Mouse (Mus musculus): ENCODE measurements around the gene Pgm1. TPM values are rescaled to one million over a fixed set of nuclear protein-coding genes. Genes with fewer than 3 reads are reported as not detected.

Pgm1 gene
- polyA plus RNA-seq, 1 experiment from 2014 or later = 30.8 TPM

DNA sequence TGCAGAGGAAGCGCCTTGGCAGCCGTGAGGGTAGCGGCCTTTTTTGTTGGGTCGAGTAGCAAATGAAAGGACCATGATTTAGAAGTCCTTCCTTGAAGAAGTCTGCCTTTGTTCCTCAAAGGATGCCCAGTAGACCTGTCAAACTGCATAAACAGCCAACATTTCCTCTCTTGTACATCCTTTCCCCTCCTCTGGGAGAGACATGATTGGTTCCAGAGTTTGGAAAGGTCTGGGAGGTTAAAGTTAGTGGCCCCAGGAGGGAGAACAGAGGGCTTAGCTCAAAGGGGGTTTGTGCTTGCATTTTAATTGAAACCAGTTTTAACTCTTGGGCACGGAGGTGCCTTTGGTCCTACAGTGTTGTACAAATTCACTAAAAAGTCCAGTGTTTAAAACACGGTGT is 37.3 kb downstream of the Pgm1 start:
- H3K4me1 ChIP-seq = no peaks in the 10 kb centered on the region
- no peak overlapping the region for H3K9ac ChIP-seq
- no peak overlapping the region for H3K4me2 ChIP-seq
- H3K9me3 ChIP-seq (replicated peaks) = no peaks in the 10 kb centered on the region
- WGBS = 86% methylated on average over 6 of the region's 6 CpGs
- H3K27me3 ChIP-seq = no peaks in the 10 kb centered on the region
- H3K36me3 ChIP-seq (ENCODE audit: poor library complexity, severe bottlenecking) = peaks cover 10% of the 10 kb centered on the region; the same call in 1 of the 2 replicates
- H3K27ac ChIP-seq = no peak overlapping the region
- no peak for ATAC-seq
- H3K4me3 ChIP-seq = no peak overlapping the region

DNA sequence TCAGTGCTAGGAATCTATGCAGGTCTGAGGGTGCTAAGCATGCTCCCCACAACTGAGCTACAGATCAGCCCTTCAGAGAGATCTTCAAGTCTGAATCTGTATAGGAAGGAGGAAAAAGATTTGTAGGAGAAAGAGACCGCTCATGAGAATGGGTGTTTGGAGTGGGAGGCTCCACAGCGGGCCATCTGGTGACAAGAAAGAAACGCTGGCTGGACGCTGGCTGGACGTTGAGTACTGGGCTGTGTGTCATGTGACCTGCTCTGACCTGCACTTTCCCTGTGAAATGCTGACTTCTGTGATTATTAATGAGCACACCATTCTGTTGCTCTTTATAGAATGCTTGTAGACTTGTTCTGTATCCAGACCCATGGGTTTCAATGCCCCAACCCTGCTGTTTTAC is 40.1 kb downstream of the Pgm1 start:
- Histone ChIP-seq H3K4me2 (no peak overlapping the region), H3K4me1 (no peaks in the 10 kb centered on the region), H3K4me3 (no peak overlapping the region), H3K36me3 (ENCODE audit: poor library complexity, severe bottlenecking) (0 out of 2 replicates have a peak, but pooled peaks cover 2% of the 10 kb centered on the region), H3K9me3 (replicated peaks) (no peaks in the 10 kb centered on the region), H3K27me3 (no peaks in the 10 kb centered on the region), H3K9ac (no peak overlapping the region), H3K27ac (no peak overlapping the region)
- ATAC-seq = no peak
- 69% methylated on average over 5 of the region's 5 CpGs for WGBS

DNA sequence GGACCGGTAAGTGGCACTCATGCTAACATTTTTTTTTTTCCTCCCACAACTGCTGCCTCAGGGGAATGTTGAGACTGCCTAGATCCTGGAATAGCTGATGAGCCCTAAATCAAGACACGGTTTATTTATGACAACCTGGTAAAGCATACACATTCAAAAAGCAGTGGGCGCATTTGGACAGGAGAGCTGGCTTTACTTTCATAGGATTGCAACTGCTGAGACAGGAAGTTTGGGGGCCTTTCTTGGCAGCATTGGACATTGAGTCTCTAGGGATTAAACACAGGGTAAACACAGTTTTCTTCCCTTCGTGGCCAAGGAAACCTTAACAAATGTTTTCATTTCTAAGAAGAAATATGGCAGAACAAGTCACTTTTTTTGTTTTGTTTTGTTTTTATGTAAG is 40.9 kb downstream of the Pgm1 start:
- Histone ChIP-seq H3K27me3 (no peaks in the 10 kb centered on the region), H3K27ac (no peak overlapping the region), H3K9me3 (replicated peaks) (no peaks in the 10 kb centered on the region), H3K4me3 (no peak overlapping the region), H3K4me1 (no peaks in the 10 kb centered on the region), H3K4me2 (no peak overlapping the region), H3K9ac (no peak overlapping the region), H3K36me3 (ENCODE audit: poor library complexity, severe bottlenecking) (no peaks in the 10 kb centered on the region)
- ATAC-seq = no peak
- WGBS = 85% methylated on average over 4 of the region's 4 CpGs

DNA sequence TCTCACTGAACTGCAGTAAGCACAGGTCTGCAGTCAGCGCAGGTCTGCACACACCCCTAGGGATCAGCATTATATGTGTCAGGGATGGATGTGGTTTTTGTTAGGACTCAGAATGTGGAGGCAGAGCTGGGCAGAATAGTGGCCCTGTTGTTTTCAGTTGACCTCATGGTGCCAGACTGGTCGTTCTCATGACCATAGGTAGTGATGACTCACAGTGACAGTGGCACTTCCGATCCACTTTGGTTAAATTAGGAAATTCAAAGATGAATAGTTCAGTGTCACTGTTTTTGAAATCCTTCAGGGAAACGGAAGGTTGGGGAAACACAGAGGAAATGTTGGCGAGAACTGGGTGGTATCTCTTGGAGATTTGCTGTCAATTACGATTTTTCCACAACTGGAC is 43.7 kb downstream of the Pgm1 start:
- Histone ChIP-seq H3K27me3 (no peaks in the 10 kb centered on the region), H3K36me3 (ENCODE audit: poor library complexity, severe bottlenecking) (no peaks in the 10 kb centered on the region), H3K9me3 (replicated peaks) (no peaks in the 10 kb centered on the region), H3K4me1 (no peaks in the 10 kb centered on the region), H3K4me3 (no peak overlapping the region), H3K9ac (no peak overlapping the region), H3K27ac (no peak overlapping the region), H3K4me2 (no peak overlapping the region)
- no peak for ATAC-seq
- 85% methylated on average over 6 of the region's 6 CpGs for WGBS

DNA sequence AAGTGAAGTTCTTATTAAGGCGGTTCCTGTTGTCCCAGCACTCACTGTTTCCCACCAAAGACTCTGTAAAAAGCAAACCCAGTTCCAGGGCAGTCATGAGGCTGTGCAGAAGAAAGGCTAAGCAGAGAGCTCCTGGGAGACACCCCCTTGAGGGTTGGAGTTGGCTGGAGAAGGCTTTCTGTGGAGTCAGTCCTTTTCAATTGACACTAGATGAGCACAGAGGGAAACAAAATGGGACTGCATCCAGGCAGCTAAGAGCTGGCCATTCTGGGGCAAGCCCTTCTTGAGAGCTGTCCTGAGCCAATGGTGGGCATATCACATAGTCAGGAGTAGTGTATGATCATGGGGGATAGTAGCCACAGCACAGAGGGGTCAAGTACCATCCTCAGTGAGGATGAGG is 44.7 kb downstream of the Pgm1 start:
- WGBS = 89% methylated on average over 1 of the region's 1 CpGs
- H3K9me3 ChIP-seq (replicated peaks) = no peaks in the 10 kb centered on the region
- no peaks in the 10 kb centered on the region for H3K27me3 ChIP-seq
- no peaks in the 10 kb centered on the region for H3K4me1 ChIP-seq
- H3K36me3 ChIP-seq (ENCODE audit: poor library complexity, severe bottlenecking) = no peaks in the 10 kb centered on the region
- no peak overlapping the region for H3K4me3 ChIP-seq
- H3K9ac ChIP-seq = no peak overlapping the region
- no peak overlapping the region for H3K4me2 ChIP-seq
- ATAC-seq = no peak
- no peak overlapping the region for H3K27ac ChIP-seq

DNA sequence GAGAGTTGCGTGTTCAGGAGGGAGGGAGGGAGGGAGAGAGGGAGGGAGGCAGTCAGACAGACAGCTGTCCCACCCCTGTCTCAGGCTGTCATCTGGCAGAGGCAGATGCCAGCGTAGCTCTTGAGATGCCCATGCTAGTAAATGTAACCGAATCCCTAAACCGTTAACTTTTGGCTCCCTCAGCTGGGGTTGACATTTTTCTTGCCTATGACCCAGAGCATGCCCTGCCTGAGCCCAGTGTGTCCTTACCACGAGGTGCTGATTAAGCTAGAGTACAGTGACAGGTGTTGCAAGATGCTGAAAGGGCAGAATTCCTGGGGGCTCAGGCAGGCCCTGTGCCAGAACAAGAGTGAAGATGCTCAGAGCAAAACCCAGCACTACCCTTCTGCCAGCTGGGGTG is 45.2 kb downstream of the Pgm1 start:
- no peak for ATAC-seq
- H3K4me2 ChIP-seq = no peak overlapping the region
- H3K27ac ChIP-seq = no peak overlapping the region
- H3K36me3 ChIP-seq (ENCODE audit: poor library complexity, severe bottlenecking) = no peaks in the 10 kb centered on the region
- no peak overlapping the region for H3K9ac ChIP-seq
- WGBS = 83% methylated on average over 5 of the region's 5 CpGs
- no peak overlapping the region for H3K4me3 ChIP-seq
- H3K4me1 ChIP-seq = no peaks in the 10 kb centered on the region
- H3K9me3 ChIP-seq (replicated peaks) = no peaks in the 10 kb centered on the region
- H3K27me3 ChIP-seq = no peaks in the 10 kb centered on the region

DNA sequence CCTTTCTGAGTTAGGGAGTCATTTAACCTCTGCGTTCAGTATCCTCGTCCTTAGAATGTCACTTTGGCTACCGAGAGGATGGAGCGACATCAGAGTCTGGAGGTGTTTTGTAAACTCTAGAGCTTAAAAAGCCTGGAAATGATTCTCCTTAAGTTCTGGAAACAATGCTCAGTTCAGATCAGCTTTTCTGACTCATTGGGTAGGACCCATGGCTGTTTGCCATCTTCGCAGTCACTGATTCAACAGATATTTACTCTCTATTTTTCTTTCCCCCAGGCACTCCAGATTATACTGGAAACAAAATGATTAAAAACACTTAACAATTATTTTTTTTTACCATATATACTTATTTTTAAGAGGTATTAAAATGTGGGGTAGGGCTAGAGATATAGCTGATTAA is 50.1 kb downstream of the Pgm1 start:
- H3K36me3 ChIP-seq (ENCODE audit: poor library complexity, severe bottlenecking) = no peaks in the 10 kb centered on the region
- no peak overlapping the region for H3K9ac ChIP-seq
- no peak overlapping the region for H3K27ac ChIP-seq
- 90% methylated on average over 5 of the region's 5 CpGs for WGBS
- H3K27me3 ChIP-seq = no peaks in the 10 kb centered on the region
- no peak overlapping the region for H3K4me3 ChIP-seq
- ATAC-seq = no peak
- H3K4me2 ChIP-seq = no peak overlapping the region
- H3K9me3 ChIP-seq (replicated peaks) = no peaks in the 10 kb centered on the region
- no peaks in the 10 kb centered on the region for H3K4me1 ChIP-seq

DNA sequence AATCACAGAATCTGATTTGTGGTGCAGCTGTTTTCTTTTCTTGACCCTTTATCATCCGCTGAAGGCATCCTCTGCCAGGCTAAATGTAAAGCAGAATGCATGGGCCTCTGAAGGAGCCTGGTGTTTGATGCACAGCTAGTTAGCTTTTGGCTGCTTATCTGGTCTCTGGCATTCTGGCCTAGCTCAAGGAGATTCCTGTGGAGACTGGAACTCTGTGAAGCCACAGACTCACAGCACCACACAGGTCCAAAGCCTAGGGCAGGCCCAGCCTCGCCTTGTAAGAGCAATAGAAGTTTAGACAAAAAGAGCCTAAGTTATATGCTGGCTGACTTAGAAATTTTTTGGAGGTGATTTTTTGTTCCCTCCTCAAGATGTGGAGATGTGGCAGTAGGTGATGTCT is 52.0 kb downstream of the Pgm1 start:
- no peaks in the 10 kb centered on the region for H3K36me3 ChIP-seq (ENCODE audit: poor library complexity, severe bottlenecking)
- no peak overlapping the region for H3K4me3 ChIP-seq
- WGBS = 82% methylated on average over 2 of the region's 2 CpGs
- H3K4me1 ChIP-seq = no peaks in the 10 kb centered on the region
- no peak overlapping the region for H3K9ac ChIP-seq
- ATAC-seq = no peak
- no peaks in the 10 kb centered on the region for H3K27me3 ChIP-seq
- H3K4me2 ChIP-seq = no peak overlapping the region
- no peak overlapping the region for H3K27ac ChIP-seq
- no peaks in the 10 kb centered on the region for H3K9me3 ChIP-seq (replicated peaks)

DNA sequence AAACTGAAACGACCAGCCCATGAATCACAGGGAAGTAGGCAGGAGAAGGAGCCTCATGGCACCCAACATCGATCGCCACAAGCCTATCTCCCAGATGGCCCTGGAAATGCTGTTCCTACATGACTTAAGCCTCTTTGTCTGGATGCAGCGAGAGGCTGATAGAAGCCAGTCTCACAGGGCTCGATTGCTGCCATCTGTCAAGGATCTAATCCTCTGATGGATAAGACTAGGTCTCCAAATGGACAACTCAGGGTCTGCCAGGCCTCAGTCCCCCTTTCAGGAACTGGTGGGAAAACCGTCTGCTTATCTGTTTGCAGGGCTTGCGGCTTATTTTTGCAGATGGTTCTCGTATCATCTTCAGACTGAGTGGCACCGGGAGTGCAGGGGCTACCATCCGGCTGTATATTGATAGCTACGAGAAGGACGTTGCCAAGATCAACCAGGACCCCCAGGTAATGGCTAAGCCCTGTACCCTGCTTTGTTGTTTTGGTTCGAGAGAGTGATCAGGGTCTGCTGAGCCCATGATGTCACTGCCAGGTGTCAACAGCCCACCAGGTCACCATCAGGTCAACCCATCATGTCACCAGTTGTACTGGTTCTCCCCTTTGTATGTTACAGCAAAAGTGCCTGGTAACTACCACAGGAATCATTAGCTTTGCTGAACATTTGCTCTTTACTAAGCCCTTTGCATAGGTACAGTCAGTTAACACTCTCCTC is 54.6 kb downstream of the Pgm1 start:
- H3K9me3 ChIP-seq (replicated peaks) = no peaks in the 10 kb centered on the region
- H3K36me3 ChIP-seq (ENCODE audit: poor library complexity, severe bottlenecking) = no peaks in the 10 kb centered on the region
- 0 out of 2 replicates have a peak, but pooled peaks cover 4% of the 10 kb centered on the region for H3K4me1 ChIP-seq
- WGBS = 86% methylated on average over 13 of the region's 13 CpGs
- H3K4me3 ChIP-seq = no peak overlapping the region
- H3K4me2 ChIP-seq = no peak overlapping the region
- H3K27me3 ChIP-seq = no peaks in the 10 kb centered on the region
- H3K27ac ChIP-seq = no peak overlapping the region
- ATAC-seq = no peak
- no peak overlapping the region for H3K9ac ChIP-seq

DNA sequence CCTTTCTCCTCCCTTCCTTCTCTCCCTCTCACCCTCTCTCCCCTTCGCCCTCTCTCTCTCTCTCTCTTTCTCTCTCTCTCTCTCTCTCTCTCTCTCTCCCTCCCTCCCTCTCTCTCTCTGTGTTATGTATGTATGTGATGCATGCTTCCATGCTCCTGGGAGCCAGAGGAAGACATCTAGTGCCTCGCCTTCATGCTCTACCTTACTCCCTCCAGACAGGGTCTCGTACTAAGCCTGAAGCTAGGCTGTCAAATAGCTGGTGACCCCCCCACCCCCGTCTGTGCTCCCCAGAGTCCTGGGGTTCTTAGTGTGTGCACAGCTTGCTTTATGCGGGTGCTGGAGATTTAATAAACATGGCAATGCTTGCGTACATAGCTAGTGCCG is 55.1 kb downstream of the Pgm1 start:
- H3K9ac ChIP-seq = no peak overlapping the region
- H3K27me3 ChIP-seq = no peaks in the 10 kb centered on the region
- no peaks in the 10 kb centered on the region for H3K9me3 ChIP-seq (replicated peaks)
- no peak overlapping the region for H3K27ac ChIP-seq
- WGBS = 80% methylated on average over 7 of the region's 7 CpGs
- no peak overlapping the region for H3K4me3 ChIP-seq
- no peak for ATAC-seq
- no peak overlapping the region for H3K4me2 ChIP-seq
- no peaks in the 10 kb centered on the region for H3K36me3 ChIP-seq (ENCODE audit: poor library complexity, severe bottlenecking)
- H3K4me1 ChIP-seq = 0 out of 2 replicates have a peak, but pooled peaks cover 4% of the 10 kb centered on the region

DNA sequence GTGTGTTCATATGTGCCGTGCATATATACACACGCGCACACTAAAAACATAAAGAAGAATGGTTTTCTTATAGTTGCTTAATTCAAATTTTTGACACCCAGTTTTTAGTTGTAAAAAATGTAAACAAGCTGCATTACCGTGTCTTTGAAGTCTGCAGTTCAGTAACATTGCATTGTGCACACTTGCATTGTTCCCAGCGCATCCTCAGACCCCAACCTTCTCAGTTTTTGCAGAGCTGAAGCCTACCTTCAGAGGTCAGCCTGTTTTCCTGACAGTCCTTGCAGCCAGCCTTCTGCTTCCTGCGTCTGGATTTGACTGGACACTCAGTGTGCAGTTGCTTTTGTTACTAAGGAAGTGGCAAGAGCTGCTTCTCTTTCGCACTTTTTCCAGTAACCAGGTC is 55.9 kb downstream of the Pgm1 start:
- 90% methylated on average over 7 of the region's 7 CpGs for WGBS
- Histone ChIP-seq H3K4me3 (no peak overlapping the region), H3K27me3 (no peaks in the 10 kb centered on the region), H3K4me1 (0 out of 2 replicates have a peak, but pooled peaks cover 4% of the 10 kb centered on the region), H3K9ac (no peak overlapping the region), H3K27ac (no peak overlapping the region), H3K4me2 (no peak overlapping the region), H3K9me3 (replicated peaks) (no peaks in the 10 kb centered on the region), H3K36me3 (ENCODE audit: poor library complexity, severe bottlenecking) (no peaks in the 10 kb centered on the region)
- no peak for ATAC-seq

DNA sequence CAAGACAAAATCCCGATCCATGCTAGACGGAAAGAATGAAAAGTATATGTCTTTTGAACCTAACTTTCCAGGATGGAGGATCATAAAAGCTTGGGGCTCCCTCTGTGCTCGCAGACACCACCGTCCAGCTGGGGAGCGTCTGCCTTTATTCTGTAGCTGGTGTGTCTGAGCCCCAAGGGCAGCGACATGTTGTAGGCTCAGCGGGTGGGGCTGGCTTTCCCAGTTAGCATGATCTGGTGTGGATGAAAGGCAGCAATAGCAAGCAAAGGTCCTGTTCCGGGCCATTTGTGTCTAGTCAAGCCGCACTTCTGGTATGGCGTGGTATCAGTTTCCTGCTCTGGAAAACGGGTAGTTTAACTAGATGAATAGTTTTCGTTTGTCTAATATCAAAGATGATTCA is 56.4 kb downstream of the Pgm1 start:
- Histone ChIP-seq H3K27ac (no peak overlapping the region), H3K36me3 (ENCODE audit: poor library complexity, severe bottlenecking) (no peaks in the 10 kb centered on the region), H3K9me3 (replicated peaks) (no peaks in the 10 kb centered on the region), H3K9ac (no peak overlapping the region), H3K4me1 (0 out of 2 replicates have a peak, but pooled peaks cover 4% of the 10 kb centered on the region), H3K4me3 (no peak overlapping the region), H3K27me3 (no peaks in the 10 kb centered on the region), H3K4me2 (no peak overlapping the region)
- WGBS = 80% methylated on average over 12 of the region's 12 CpGs
- no peak for ATAC-seq

DNA sequence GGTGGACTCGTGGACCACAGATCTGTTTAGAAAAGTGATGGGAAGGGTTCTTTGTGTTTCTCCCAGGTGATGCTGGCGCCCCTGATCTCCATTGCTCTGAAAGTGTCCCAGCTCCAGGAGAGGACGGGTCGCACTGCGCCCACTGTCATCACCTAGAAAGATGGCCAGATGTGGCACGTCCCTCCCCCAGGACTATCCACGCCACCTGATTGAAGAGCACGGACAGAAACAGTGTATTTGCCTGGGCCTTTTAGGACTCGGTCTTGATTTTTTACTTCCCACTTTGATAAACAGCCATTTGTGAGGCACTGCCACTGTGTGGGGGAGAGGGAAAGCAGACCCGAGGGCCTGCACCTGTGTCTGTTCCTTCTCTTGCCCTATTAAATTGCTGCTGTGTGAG is 57.4 kb downstream of the Pgm1 start:
- Histone ChIP-seq H3K4me3 (no peak overlapping the region), H3K9me3 (replicated peaks) (no peaks in the 10 kb centered on the region), H3K27me3 (no peaks in the 10 kb centered on the region), H3K4me2 (no peak overlapping the region), H3K4me1 (0 out of 2 replicates have a peak, but pooled peaks cover 4% of the 10 kb centered on the region), H3K9ac (no peak overlapping the region), H3K36me3 (ENCODE audit: poor library complexity, severe bottlenecking) (no peaks in the 10 kb centered on the region), H3K27ac (no peak overlapping the region)
- 91% methylated on average over 10 of the region's 10 CpGs for WGBS
- ATAC-seq = no peak
